Mouse (Mus musculus) midbrain, postnatal 0 days (tissue): Measurements from ENCODE around the gene Ube4b. TPM values are rescaled to one million over a fixed set of nuclear protein-coding genes. Genes with fewer than 3 reads are reported as not detected.

Source experiments
- ATAC-seq: fragments of 200-750 bp; cut with Nextera tagmentation; 2 replicates; pipeline ENCODE4 v1.8.0; 2017; ENCODE audit warnings: moderate number of reproducible peaks, mild to moderate bottlenecking, moderate TSS enrichment, moderate library complexity; ENCODE audit not compliant: low FRiP score
- DNase-seq: peaks from one replicate; pipeline ENCODE4 v3.0.0-alpha.2; 2015; ENCODE audit warnings: low spot score
- H3K27ac ChIP-seq: fragments of 300-500 bp; sonication (generic); 2 replicates; pipeline ENCODE4 v1.5.1; 2014; ENCODE audit warnings: low read depth, mild to moderate bottlenecking, low read length, mixed read lengths
- H3K27me3 ChIP-seq: fragments of 300-500 bp; sonication (generic); 2 replicates; pipeline ENCODE4 v1.6.1; 2014; ENCODE audit warnings: low read length, control low read depth, mixed read lengths; ENCODE audit not compliant: insufficient read depth
- H3K36me3 ChIP-seq: fragments of 300-500 bp; sonication (generic); 2 replicates; pipeline ENCODE4 v1.6.1; 2014; ENCODE audit warnings: low read length, control low read depth, mixed read lengths; ENCODE audit not compliant: insufficient read depth
- H3K4me1 ChIP-seq: fragments of 300-500 bp; sonication (generic); 2 replicates; pipeline ENCODE4 v1.6.1; 2014; ENCODE audit warnings: mild to moderate bottlenecking, control low read depth, antibody characterized with exemption, low read length, mixed read lengths; ENCODE audit not compliant: insufficient read depth
- H3K4me2 ChIP-seq: fragments of 300-500 bp; sonication (generic); 2 replicates; pipeline ENCODE4 v1.6.1; 2014; ENCODE audit warnings: low read depth, mild to moderate bottlenecking, low read length, mixed read lengths; ENCODE audit not compliant: poor library complexity, severe bottlenecking
- H3K4me3 ChIP-seq: fragments of 300-500 bp; sonication (generic); 2 replicates; pipeline ENCODE4 v1.5.1; 2014; ENCODE audit warnings: low read depth, mild to moderate bottlenecking, low read length, moderate library complexity
- H3K9ac ChIP-seq: fragments of 300-500 bp; sonication (generic); replicated peaks from 2 replicates; pipeline ENCODE4 v1.6.1; 2014; ENCODE audit warnings: mild to moderate bottlenecking, low read length, moderate library complexity, mixed read lengths; ENCODE audit not compliant: poor library complexity, severe bottlenecking
- H3K9me3 ChIP-seq: fragments of 300-500 bp; sonication (generic); 2 replicates; pipeline ENCODE4 v1.6.1; 2016; ENCODE audit warnings: low read length, control low read depth
- CTCF ChIP-seq: IDR thresholded peaks from 2 replicates; pipeline ENCODE4 v1.5.1; 2016; ENCODE audit warnings: antibody characterized with exemption, mild to moderate bottlenecking
- WGBS: fragments of 180-500 bp; shearing (Covaris S2); extraction: QIAGEN DNeasy Blood & Tissue Kit; methylation state at CpG from one replicate; pipeline ENCODE4 v1.1.7; 2014; 5-methylcytosine and 5-hydroxymethylcytosine counted together
- polyA plus RNA-seq: library from polyadenylated mRNA; unstranded; fragments of >200 nt; fragmentation: Nextera tagmentation; extraction: Ambion mirVana; gene quantifications from 2 replicates; pipeline ENCODE4 v1.2.1, GENCODE M21; 2015
- total RNA-seq: library from RNA; depleted of rRNA; stranded (reverse); fragments of >200 nt; gene quantifications from 2 replicates; pipeline ENCODE4 v1.2.3, GENCODE M21; 2014

Ube4b gene
- total and polyA plus RNA-seq, 2 experiments from 2014 or later = 51.9 to 94.4 TPM

- H3K36me3 ChIP-seq = peaks cover 65% of the 10 kb centered on the region
- no peak overlapping the region for H3K27ac ChIP-seq
- H3K4me1 ChIP-seq = no peaks in the 10 kb centered on the region
- ATAC-seq (no peak), DNase-seq (no peak)
- no peak overlapping the region for H3K9ac ChIP-seq
- no peak overlapping the region for H3K4me3 ChIP-seq
- WGBS = 87% methylated on average over 8 of the region's 8 CpGs
- no peaks in the 10 kb centered on the region for H3K27me3 ChIP-seq
- no peak for TF ChIP-seq CTCF
- no peak overlapping the region for H3K4me2 ChIP-seq
- H3K9me3 ChIP-seq = no peaks in the 10 kb centered on the region
These were observed 74.9 kb downstream of the Ube4b start for GRCm38 (mm10) chr4:149351596-149352150.

- TF ChIP-seq CTCF = peak; percentile 60
- Histone ChIP-seq H3K9me3 (no peaks in the 10 kb centered on the region), H3K27me3 (no peaks in the 10 kb centered on the region), H3K9ac (no peak overlapping the region), H3K4me2 (no peak overlapping the region), H3K36me3 (peaks cover 58% of the 10 kb centered on the region), H3K4me1 (no peaks in the 10 kb centered on the region), H3K27ac (no peak overlapping the region), H3K4me3 (no peak overlapping the region)
- 79% methylated on average over 5 of the region's 5 CpGs for WGBS
- ATAC-seq (no peak), DNase-seq (no peak)
These were observed 77.6 kb downstream of the Ube4b start for GRCm38 (mm10) chr4:149348963-149349362.

GRCm38 (mm10) chr4:149345873-149346272 is 80.7 kb downstream of the Ube4b start:
- no peaks in the 10 kb centered on the region for H3K9me3 ChIP-seq
- no peak overlapping the region for H3K4me3 ChIP-seq
- WGBS = 82% methylated on average over 5 of the region's 5 CpGs
- no peak overlapping the region for H3K27ac ChIP-seq
- H3K4me1 ChIP-seq = no peaks in the 10 kb centered on the region
- DNase-seq (no peak), ATAC-seq (no peak)
- no peak for TF ChIP-seq CTCF
- H3K36me3 ChIP-seq = peaks cover 62% of the 10 kb centered on the region
- H3K27me3 ChIP-seq = no peaks in the 10 kb centered on the region
- H3K4me2 ChIP-seq = no peak overlapping the region
- no peak overlapping the region for H3K9ac ChIP-seq

- H3K36me3 ChIP-seq = peaks cover 53% of the 10 kb centered on the region
These were observed 82.2 kb downstream of the Ube4b start for GRCm38 (mm10) chr4:149344311-149344710.

GRCm38 (mm10) chr4:149340680-149341079 is 85.9 kb downstream of the Ube4b start:
- no peak overlapping the region for H3K27ac ChIP-seq
- peaks cover 62% of the 10 kb centered on the region for H3K36me3 ChIP-seq
- no peaks in the 10 kb centered on the region for H3K4me1 ChIP-seq
- no peak for ATAC-seq
- no peak for DNase-seq
- no peak overlapping the region for H3K9ac ChIP-seq
- H3K4me3 ChIP-seq = no peak overlapping the region
- 74% methylated on average over 2 of the region's 2 CpGs for WGBS
- H3K27me3 ChIP-seq = no peaks in the 10 kb centered on the region
- H3K9me3 ChIP-seq = no peaks in the 10 kb centered on the region
- TF ChIP-seq CTCF = no peak
- H3K4me2 ChIP-seq = no peak overlapping the region

More at GRCm38 (mm10) chr4:149344311-149344710, 82.2 kb downstream of the Ube4b start:
- Histone ChIP-seq H3K9ac (no peak overlapping the region), H3K4me1 (no peaks in the 10 kb centered on the region), H3K4me2 (no peak overlapping the region), H3K27me3 (no peaks in the 10 kb centered on the region), H3K9me3 (no peaks in the 10 kb centered on the region), H3K27ac (no peak overlapping the region), H3K4me3 (no peak overlapping the region)
- ATAC-seq = no peak
- 86% methylated on average over 8 of the region's 8 CpGs for WGBS
- no peak for DNase-seq
- TF ChIP-seq CTCF = no peak

- ATAC-seq = no peak
These were observed 86.9 kb downstream of the Ube4b start for GRCm38 (mm10) chr4:149339426-149340214.

More at GRCm38 (mm10) chr4:149339426-149340214, 86.9 kb downstream of the Ube4b start:
- 67% methylated on average over 5 of the region's 5 CpGs for WGBS
- Histone ChIP-seq H3K27me3 (no peaks in the 10 kb centered on the region), H3K27ac (no peak overlapping the region), H3K4me2 (no peak overlapping the region), H3K9ac (no peak overlapping the region), H3K36me3 (peaks cover 70% of the 10 kb centered on the region), H3K9me3 (no peaks in the 10 kb centered on the region), H3K4me1 (no peaks in the 10 kb centered on the region), H3K4me3 (no peak overlapping the region)
- DNase-seq = no peak
- TF ChIP-seq CTCF = no peak
